ENCODE assay signal across 16 mouse cellular contexts in the genomic region with DNA sequence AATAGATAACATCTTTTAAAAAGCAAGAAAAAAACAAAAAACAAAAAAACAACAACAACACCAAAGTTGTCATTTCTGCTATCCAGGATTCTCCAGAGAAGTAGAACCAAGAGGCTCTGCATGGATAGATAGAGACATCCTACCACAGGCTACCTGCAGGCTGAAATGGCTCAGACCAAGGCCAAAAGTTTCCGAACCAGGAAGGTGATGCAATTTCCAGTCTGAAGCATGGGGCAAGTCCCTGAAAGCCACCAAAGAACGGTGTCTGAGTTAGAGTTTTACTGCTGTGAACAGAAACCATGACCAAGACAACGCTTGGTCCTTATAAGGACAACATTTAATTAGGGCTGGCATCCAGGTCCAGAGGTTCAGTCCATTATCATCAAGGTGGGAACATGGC.
"Had no signal": no experiment of that assay in that cellular context is flagged by ENCODE, and none has a peak within 500 bp of the region (broad histone marks: within the 10 kb centered on the region; RNA-seq: fewer than 3 reads in every experiment).

No protein-coding gene starts in this region.

- H3K27me3 ChIP-seq: liver, embryonic 15.5 days; lung, embryonic 15.5 days; megakaryocyte, embryonic 14.5 days; midbrain, embryonic 13.5 days; midbrain, embryonic 15.5 days; neural tube, embryonic 12.5 days; stomach, embryonic 15.5 days had no signal

- H3K4me3 ChIP-seq: liver, embryonic 15.5 days; lung, embryonic 15.5 days; megakaryocyte, embryonic 14.5 days; midbrain, embryonic 13.5 days; midbrain, embryonic 15.5 days; myocyte; neural tube, embryonic 12.5 days; stomach, embryonic 15.5 days had no signal

- ATAC-seq: liver, postnatal 0 days; lung, postnatal 0 days; midbrain, embryonic 13.5 days; midbrain, embryonic 15.5 days had no signal

- H3K27ac ChIP-seq: liver, embryonic 15.5 days; lung, embryonic 15.5 days; macrophage; midbrain, embryonic 13.5 days; midbrain, embryonic 15.5 days; neural tube, embryonic 12.5 days; stomach, embryonic 15.5 days; stomach, postnatal 0 days had no signal

- H3K9ac ChIP-seq: liver, embryonic 15.5 days; liver, postnatal 0 days; lung, embryonic 15.5 days; midbrain, embryonic 13.5 days; midbrain, embryonic 15.5 days; neural tube, embryonic 12.5 days; stomach, embryonic 15.5 days had no signal

- H3K4me1 ChIP-seq: midbrain, embryonic 13.5 days; midbrain, embryonic 15.5 days; neural tube, embryonic 12.5 days; stomach, embryonic 15.5 days had no signal

- DNase-seq: liver, postnatal 0 days; lung, adult 2 months; thymus, adult 2 months; thymus, postnatal 25 days had no signal

- H3K9me3 ChIP-seq: liver, embryonic 15.5 days; lung, embryonic 15.5 days; midbrain, embryonic 13.5 days; midbrain, embryonic 15.5 days; neural tube, embryonic 12.5 days; stomach, embryonic 15.5 days had no signal

- H3K4me2 ChIP-seq: liver, embryonic 15.5 days; lung, embryonic 15.5 days; midbrain, embryonic 11.5 days; midbrain, embryonic 13.5 days; midbrain, embryonic 15.5 days; neural tube, embryonic 12.5 days; stomach, embryonic 15.5 days had no signal

- H3K36me3 ChIP-seq: liver, embryonic 15.5 days; lung, embryonic 15.5 days; midbrain, embryonic 13.5 days; midbrain, embryonic 15.5 days; neural tube, embryonic 12.5 days; stomach, embryonic 15.5 days had no signal
